Mouse (Mus musculus): ENCODE data around the gene Dnase2b. TPM values are rescaled to one million over a fixed set of nuclear protein-coding genes. Genes with fewer than 3 reads are reported as not detected.

The Dnase2b gene
- polyA plus RNA-seq (2015; fragmentation: Nextera tagmentation; extraction: Ambion mirVana) = not detected in 2 replicates

DNA sequence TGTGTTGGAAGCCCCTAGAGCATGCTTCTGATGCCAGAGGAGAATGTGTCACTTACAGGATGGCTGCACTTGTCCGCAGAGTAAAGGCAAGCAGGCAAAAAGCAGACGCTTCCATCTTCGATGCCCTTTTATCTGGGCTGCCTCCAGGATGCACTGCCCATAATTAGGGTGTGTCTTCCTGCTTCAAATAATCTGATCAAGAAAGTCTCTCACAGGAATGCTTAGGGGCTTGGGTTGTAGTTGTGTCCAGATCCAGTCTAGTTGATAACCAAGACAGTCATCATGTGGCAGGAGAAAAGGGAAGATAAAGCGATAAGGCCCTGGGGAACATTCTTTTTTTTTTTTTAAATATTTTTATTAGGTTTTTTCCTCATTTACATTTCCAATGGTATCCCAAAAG, at the start of gene Dnase2b:
Gene Dnase2b (minus strand): TSS at position 101 of the 400 bp plus-strand sequence.
- Histone ChIP-seq H3K4me1 (no peaks in the 10 kb centered on the region), H3K9me3 (no peaks in the 10 kb centered on the region), H3K4me3 (no peak within 1 kb of the TSS), H3K27me3 (replicated peaks) (no peaks in the 10 kb centered on the region), H3K36me3 (replicated peaks) (no peaks in the 10 kb centered on the region), H3K27ac (no peak within 1 kb of the TSS), H3K4me2 (no peak within 1 kb of the TSS), H3K9ac (no peak within 1 kb of the TSS)
- ATAC-seq (replicated peaks) = no peak
- 95% methylated on average over 4 of the region's 4 CpGs for WGBS

DNA sequence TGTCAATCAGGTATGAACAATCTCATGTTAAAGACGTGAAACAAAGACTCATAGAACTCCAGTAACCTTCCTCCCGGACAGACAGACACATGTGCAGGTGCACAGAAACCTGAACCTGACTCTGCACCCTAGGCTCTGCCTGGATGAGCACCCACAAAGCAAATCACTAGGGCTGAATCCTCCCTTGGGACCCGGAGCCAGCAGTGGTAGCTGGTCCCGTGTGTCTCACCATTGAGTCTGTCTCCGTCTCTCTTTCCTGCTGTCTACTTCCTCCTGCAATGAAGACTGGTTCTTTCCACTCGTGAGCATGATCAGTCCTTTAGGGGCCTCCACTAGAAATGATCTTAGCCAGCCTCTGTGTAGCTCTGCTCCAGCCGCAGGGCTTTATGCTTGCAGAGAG, 46.5 kb upstream of the Dnase2b start:
- ATAC-seq (replicated peaks) = no peak
- 81% methylated on average over 7 of the region's 7 CpGs for WGBS

DNA sequence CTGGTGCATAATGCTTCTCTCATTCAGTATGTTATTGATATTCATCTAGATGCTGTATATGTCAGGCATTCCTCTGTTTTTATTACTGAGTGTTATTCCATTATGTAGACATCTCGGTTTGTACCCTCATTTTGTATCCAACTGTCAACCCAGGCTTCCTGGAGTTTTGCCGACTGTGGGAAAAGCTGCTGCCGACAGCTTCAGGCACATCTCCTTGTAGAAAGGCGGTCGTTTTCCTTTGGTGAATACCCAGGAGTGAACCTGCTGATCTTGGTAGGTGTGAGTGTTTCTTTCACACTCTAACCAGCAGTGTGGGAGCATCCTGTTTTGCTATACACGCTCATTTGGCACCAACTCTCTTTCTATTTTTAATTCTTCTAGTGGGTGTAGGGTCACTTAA, 45.6 kb upstream of the Dnase2b start:
- ATAC-seq (replicated peaks) = no peak
- H3K27ac ChIP-seq = no peak overlapping the region
- no peaks in the 10 kb centered on the region for H3K9me3 ChIP-seq
- H3K4me3 ChIP-seq = no peak overlapping the region
- H3K4me2 ChIP-seq = no peak overlapping the region
- H3K27me3 ChIP-seq (replicated peaks) = no peaks in the 10 kb centered on the region
- no peaks in the 10 kb centered on the region for H3K4me1 ChIP-seq
- no peak overlapping the region for H3K9ac ChIP-seq
- no peaks in the 10 kb centered on the region for H3K36me3 ChIP-seq (replicated peaks)
- WGBS = 72% methylated on average over 6 of the region's 6 CpGs

More for the DNA sequence above, 46.5 kb upstream of the Dnase2b start:
- H3K4me1 ChIP-seq = no peaks in the 10 kb centered on the region
- H3K4me3 ChIP-seq = no peak overlapping the region
- no peaks in the 10 kb centered on the region for H3K27me3 ChIP-seq (replicated peaks)
- no peaks in the 10 kb centered on the region for H3K9me3 ChIP-seq
- H3K9ac ChIP-seq = no peak overlapping the region
- no peak overlapping the region for H3K4me2 ChIP-seq
- no peaks in the 10 kb centered on the region for H3K36me3 ChIP-seq (replicated peaks)
- no peak overlapping the region for H3K27ac ChIP-seq

DNA sequence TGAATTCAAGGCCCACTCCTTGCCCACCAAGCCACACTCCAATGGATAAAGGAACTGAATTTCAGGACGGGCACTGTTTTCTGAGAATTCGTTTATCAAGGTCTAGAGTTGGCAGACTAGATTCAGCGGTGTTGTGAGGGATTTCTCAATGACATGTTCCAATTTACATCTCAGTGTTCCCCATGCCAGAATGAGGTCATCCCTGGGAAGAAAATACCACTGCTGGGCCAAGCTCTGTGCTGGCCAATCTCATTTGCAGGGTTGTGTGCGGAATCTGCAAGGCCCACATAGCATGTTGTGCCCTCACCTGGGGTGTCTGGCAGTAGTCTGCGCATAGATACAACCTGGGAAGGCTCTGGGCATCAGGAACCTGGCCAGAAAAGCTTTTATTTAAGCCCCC, 43.9 kb upstream of the Dnase2b start:
- Histone ChIP-seq H3K27ac (no peak overlapping the region), H3K4me1 (no peaks in the 10 kb centered on the region), H3K36me3 (replicated peaks) (no peaks in the 10 kb centered on the region), H3K9me3 (no peaks in the 10 kb centered on the region), H3K9ac (no peak overlapping the region), H3K4me2 (no peak overlapping the region), H3K4me3 (no peak overlapping the region), H3K27me3 (replicated peaks) (no peaks in the 10 kb centered on the region)
- ATAC-seq (replicated peaks) = no peak
- WGBS = 83% methylated on average over 5 of the region's 5 CpGs

DNA sequence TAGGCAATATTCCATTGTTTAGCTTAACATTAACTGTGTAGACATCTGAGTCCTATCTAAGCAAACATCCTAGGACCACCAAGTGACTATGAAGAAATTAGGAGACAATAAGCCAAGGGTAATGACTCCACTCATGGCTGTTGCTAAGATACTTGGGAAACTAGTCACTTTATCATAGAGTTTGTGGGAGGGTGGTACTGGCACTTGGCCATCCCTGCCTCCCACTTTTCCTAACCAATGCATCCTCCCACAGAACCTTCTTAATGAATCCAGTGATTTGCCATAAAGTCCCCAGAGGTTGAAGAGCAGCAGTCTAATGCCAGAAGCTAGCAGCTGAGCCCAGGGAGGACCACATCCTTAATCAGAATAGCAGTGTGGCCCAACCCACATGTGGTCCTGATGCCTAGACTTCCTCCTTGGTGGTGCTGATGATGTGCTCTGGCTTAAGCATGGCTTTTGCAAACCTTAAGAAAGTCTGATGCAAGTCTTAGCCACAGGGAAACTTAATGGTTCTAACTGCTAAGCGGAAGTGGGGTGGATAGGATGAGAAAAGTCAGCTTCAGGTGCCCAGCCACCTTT, 42.8 kb upstream of the Dnase2b start:
- Histone ChIP-seq H3K9me3 (no peaks in the 10 kb centered on the region), H3K4me1 (no peaks in the 10 kb centered on the region), H3K4me2 (no peak overlapping the region), H3K27ac (no peak overlapping the region), H3K4me3 (no peak overlapping the region), H3K36me3 (replicated peaks) (no peaks in the 10 kb centered on the region), H3K27me3 (replicated peaks) (no peaks in the 10 kb centered on the region), H3K9ac (no peak overlapping the region)
- 88% methylated on average over 1 of the region's 1 CpGs for WGBS
- no peak for ATAC-seq (replicated peaks)

DNA sequence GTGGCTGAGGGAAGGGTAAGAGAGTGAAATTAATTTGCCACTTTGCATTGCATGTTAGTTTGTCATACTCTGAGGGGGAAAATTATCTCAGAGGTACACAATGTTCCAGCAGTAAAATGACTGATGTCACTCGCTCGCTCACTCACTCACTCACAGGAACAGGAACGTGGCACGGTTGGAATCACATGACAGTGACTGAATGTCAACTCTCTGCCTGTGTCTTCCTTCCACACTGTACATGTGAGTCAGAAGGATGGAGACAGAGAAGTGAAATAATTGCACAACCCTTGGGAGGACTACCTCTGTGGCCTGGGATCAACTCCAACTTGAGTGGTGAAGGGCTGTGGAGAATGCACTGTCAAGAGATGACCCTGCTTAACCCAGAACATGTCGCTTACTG, 42.0 kb upstream of the Dnase2b start:
- ATAC-seq (replicated peaks) = no peak
- Histone ChIP-seq H3K36me3 (replicated peaks) (no peaks in the 10 kb centered on the region), H3K9me3 (no peaks in the 10 kb centered on the region), H3K27ac (no peak overlapping the region), H3K27me3 (replicated peaks) (no peaks in the 10 kb centered on the region), H3K9ac (no peak overlapping the region), H3K4me2 (no peak overlapping the region), H3K4me3 (no peak overlapping the region), H3K4me1 (no peaks in the 10 kb centered on the region)
- WGBS = 94% methylated on average over 5 of the region's 5 CpGs

DNA sequence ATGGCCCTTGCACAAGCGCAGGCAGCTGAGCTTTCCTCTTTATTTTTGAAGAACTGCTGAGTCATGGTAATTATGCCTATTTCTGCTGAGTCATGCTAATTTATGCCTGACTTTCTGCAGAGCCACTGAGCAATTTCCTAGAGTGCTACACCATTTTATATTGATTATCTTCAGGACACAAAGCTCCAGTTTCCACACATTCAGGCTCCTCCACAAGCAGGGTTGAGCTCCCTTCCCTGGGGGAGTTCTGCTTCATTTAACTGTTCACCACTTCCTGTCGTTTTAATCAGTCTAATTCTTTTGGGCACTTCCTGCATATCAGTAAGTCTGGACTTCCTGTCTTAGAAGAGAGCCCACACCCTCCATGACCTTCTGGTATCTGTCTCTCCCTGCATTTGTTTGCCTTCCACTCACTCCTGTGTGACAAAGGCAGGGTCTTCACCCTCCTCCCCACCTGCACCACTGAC, 39.7 kb upstream of the Dnase2b start:
- H3K27ac ChIP-seq = no peak overlapping the region

DNA sequence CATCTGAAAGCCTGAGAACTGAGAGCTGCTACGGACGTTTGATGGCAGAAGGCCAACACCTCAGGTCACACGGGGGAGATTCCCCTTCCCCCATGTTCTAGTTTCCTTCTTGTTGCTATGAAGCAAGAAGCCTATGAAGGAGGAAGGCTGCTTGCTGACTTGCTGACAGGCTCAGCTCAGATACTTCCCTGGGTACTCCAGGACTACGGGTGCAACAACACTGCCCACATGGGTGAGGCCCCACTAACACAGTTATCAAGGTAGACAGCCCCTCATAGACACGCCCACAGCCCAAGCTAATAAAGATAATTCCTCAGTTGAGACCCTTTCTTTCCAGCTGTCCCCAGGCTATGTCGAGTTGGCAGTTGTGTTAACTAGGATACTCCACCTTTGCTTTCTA, 38.3 kb upstream of the Dnase2b start:
- 72% methylated on average over 6 of the region's 6 CpGs for WGBS
- no peaks in the 10 kb centered on the region for H3K9me3 ChIP-seq
- H3K4me3 ChIP-seq = no peak overlapping the region
- no peaks in the 10 kb centered on the region for H3K36me3 ChIP-seq (replicated peaks)
- no peaks in the 10 kb centered on the region for H3K4me1 ChIP-seq
- H3K27ac ChIP-seq = no peak overlapping the region
- no peak for ATAC-seq (replicated peaks)
- no peak overlapping the region for H3K9ac ChIP-seq
- H3K27me3 ChIP-seq (replicated peaks) = no peaks in the 10 kb centered on the region
- no peak overlapping the region for H3K4me2 ChIP-seq

More for the DNA sequence above, 39.7 kb upstream of the Dnase2b start:
- Histone ChIP-seq H3K4me3 (no peak overlapping the region), H3K4me2 (no peak overlapping the region), H3K9ac (no peak overlapping the region), H3K27me3 (replicated peaks) (no peaks in the 10 kb centered on the region), H3K9me3 (no peaks in the 10 kb centered on the region), H3K4me1 (no peaks in the 10 kb centered on the region), H3K36me3 (replicated peaks) (no peaks in the 10 kb centered on the region)
- 71% methylated on average over 2 of the region's 2 CpGs for WGBS
- no peak for ATAC-seq (replicated peaks)

DNA sequence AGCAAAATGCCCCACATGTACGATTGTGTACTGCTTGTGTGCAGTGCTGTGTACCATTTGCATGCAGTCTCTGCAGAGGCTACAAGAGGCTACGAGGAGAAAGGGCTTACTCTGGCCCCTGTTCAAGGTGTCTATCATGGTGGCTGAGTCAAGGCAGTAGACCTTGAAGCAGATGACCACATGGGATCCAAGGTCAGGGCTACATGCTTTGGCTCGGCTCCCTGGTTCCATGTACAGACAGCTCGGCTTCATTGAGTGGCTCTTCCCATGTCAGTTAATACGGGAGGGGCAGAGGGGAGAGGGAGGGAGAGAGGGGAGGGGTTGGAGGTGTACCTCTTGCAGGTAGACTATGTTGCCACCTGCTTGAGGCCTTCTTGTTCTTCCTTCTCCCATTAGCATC, 37.0 kb upstream of the Dnase2b start:
- Histone ChIP-seq H3K9me3 (no peaks in the 10 kb centered on the region), H3K27ac (no peak overlapping the region), H3K4me3 (no peak overlapping the region), H3K9ac (no peak overlapping the region), H3K4me1 (no peaks in the 10 kb centered on the region), H3K36me3 (replicated peaks) (no peaks in the 10 kb centered on the region), H3K27me3 (replicated peaks) (no peaks in the 10 kb centered on the region), H3K4me2 (no peak overlapping the region)
- no peak for ATAC-seq (replicated peaks)
- 88% methylated on average over 5 of the region's 5 CpGs for WGBS

DNA sequence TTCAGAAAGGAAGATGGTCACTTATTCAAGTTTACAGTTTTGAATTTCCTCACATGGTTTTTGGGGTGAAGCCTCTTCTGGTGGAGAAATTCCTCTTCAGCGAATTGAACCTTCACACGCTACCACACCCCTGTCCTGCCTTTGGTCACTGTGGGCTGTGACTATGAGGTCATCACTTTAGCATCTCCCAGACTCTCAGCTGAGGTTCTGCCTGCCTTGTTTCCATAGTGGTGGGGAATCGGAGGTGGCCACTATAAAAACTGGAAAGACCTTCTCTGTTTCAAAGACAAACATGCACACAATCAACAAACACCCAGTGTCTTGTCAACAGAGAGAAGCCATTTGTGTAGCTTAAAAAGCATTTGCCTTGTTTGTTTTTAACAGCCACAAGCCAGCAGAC, 35.8 kb upstream of the Dnase2b start, which contains the start of gene 4930503B20Rik:
Gene 4930503B20Rik (minus strand): TSS at position 101 of the 400 bp plus-strand sequence.
- Histone ChIP-seq H3K9me3 (no peaks in the 10 kb centered on the region), H3K27me3 (replicated peaks) (no peaks in the 10 kb centered on the region), H3K4me2 (no peak within 1 kb of the TSS), H3K4me3 (no peak within 1 kb of the TSS), H3K36me3 (replicated peaks) (no peaks in the 10 kb centered on the region), H3K27ac (no peak within 1 kb of the TSS), H3K4me1 (no peaks in the 10 kb centered on the region), H3K9ac (no peak within 1 kb of the TSS)
- 89% methylated on average over 3 of the region's 3 CpGs for WGBS
- ATAC-seq (replicated peaks) = no peak

DNA sequence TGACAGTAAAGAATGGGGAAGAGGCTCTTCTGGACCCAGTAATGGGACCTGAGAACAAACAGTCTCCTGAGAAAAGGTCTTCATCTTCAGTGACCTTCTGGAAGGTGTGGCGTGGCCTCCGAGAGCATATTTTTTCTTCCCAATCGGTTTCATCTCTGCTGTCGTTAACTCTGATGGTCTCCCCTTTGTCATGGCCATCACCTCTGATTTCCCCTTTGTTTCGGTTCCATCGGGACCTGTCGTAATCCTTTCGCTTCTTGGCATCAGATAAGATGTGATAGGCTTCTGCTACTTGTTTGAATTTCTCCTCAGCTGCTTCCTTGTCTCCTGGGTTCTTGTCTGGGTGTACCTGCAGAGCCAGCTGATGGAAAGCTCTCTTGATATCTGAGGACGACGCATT, 35.3 kb upstream of the Dnase2b start:
- H3K4me3 ChIP-seq = no peak overlapping the region
- H3K36me3 ChIP-seq (replicated peaks) = no peaks in the 10 kb centered on the region
- no peaks in the 10 kb centered on the region for H3K9me3 ChIP-seq
- H3K27ac ChIP-seq = no peak overlapping the region
- H3K27me3 ChIP-seq (replicated peaks) = no peaks in the 10 kb centered on the region
- ATAC-seq (replicated peaks) = no peak
- no peak overlapping the region for H3K4me2 ChIP-seq
- H3K4me1 ChIP-seq = no peaks in the 10 kb centered on the region
- 92% methylated on average over 10 of the region's 10 CpGs for WGBS
- no peak overlapping the region for H3K9ac ChIP-seq

DNA sequence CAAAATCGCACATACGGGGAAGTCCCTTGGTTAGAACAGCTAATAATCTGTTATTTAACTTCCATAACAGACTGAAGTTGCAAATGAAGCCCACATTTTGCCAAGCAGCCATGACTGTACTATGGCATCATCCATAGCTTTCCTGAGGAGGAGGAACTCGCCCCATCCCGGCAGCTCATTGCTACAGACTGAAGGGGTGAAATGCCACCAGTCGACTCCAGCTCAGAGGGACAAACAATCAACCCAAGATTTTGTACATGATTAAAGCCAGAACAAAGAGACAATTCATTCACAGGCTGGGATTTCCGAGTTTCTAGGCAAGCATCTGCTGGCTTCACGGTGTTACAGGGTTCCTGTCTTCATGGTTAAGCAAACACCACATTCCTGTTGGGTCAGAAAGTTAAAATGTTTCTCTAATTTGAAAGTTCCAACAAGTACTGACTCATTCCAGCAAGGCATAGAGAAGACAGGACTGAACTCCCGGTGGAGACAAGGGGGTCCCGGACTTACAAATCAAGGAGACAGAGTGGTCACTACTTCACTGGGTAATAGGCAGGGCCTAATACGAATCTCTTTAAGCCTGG, 34.0 kb upstream of the Dnase2b start:
- Histone ChIP-seq H3K27ac (no peak overlapping the region), H3K36me3 (replicated peaks) (no peaks in the 10 kb centered on the region), H3K4me2 (no peak overlapping the region), H3K4me3 (no peak overlapping the region), H3K27me3 (replicated peaks) (no peaks in the 10 kb centered on the region), H3K9me3 (no peaks in the 10 kb centered on the region), H3K4me1 (no peaks in the 10 kb centered on the region), H3K9ac (no peak overlapping the region)
- 76% methylated on average over 10 of the region's 10 CpGs for WGBS
- no peak for ATAC-seq (replicated peaks)

DNA sequence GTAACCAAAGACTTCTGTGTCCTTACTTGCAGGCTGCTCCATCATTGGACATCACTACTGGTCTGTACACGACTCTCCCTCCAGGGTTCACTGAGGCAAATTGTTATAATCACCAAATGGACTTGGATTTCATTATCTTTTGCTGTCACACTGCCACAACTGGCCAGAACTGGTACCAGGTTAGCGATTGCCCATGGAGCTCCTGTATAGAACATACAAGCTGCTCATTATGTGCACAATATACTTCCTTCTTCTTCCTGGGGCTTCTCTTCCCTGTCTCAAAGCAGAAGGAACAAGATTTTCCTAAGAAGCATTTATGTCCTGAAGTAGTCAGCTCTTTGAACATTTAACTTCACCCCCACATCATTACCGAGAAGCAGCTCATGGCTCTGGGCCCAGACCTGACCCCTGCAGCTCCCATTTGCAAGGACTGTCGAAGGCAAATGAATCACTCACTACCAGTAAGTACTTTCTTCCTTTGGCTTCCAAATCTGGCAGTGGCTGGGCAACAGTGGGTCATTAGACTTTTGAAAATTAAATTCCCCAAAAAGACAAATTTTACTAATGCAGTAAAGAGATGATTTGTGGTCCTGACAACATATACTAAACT, 26.5 kb upstream of the Dnase2b start:
- Histone ChIP-seq H3K27me3 (replicated peaks) (no peaks in the 10 kb centered on the region), H3K4me2 (no peak overlapping the region), H3K9me3 (no peaks in the 10 kb centered on the region), H3K4me3 (no peak overlapping the region), H3K36me3 (replicated peaks) (no peaks in the 10 kb centered on the region), H3K27ac (no peak overlapping the region), H3K4me1 (no peaks in the 10 kb centered on the region), H3K9ac (no peak overlapping the region)
- WGBS = 54% methylated on average over 4 of the region's 4 CpGs
- no peak for ATAC-seq (replicated peaks)

Measured in midbrain, embryonic 15.5 days (tissue).